Mouse (Mus musculus) right cerebral cortex, postnatal 36 days (tissue): ENCODE measurements around the gene Gm20816.
"Not testable (repeated sequence)": the region's sequence is repeated elsewhere in the genome, so short reads cannot be mapped to it uniquely, and the experiment has no call there.

Source experiments
- DNase-seq, 2 experiments: peaks; one replicate each; pipeline ENCODE4 v3.0.0; 2022; ENCODE audit warnings: low spot score in 2 of 2, mixed read lengths in 1 of 2

The Gm20816 gene

GRCm38 (mm10) chrY:68537655-68538054 is at the start of gene Gm20816:
Gm20816 (plus strand) TSS chrY:68537955.
- DNase-seq, result not testable (repeated sequence)
